Mouse (Mus musculus) intestine, embryonic 15.5 days (tissue): ENCODE data around the gene Mrpl55. TPM values are rescaled to one million over a fixed set of nuclear protein-coding genes. Genes with fewer than 3 reads are reported as not detected.

Experiments
- ATAC-seq: fragments of 200-750 bp; cut with Nextera tagmentation; 2 replicates; pipeline ENCODE4 v1.8.0; 2017; ENCODE audit warnings: moderate TSS enrichment, moderate library complexity
- H3K27ac ChIP-seq: fragments of 300-500 bp; sonication (generic); 2 replicates; pipeline ENCODE4 v1.5.1; 2015; ENCODE audit warnings: mild to moderate bottlenecking, inconsistent platforms
- H3K27me3 ChIP-seq: fragments of 300-500 bp; sonication (generic); replicated peaks from 2 replicates; pipeline ENCODE4 v1.6.1; 2015; ENCODE audit warnings: inconsistent platforms
- H3K36me3 ChIP-seq: fragments of 300-500 bp; sonication (generic); 2 replicates; pipeline ENCODE4 v1.6.1; 2015; ENCODE audit warnings: inconsistent platforms
- H3K4me1 ChIP-seq: fragments of 300-500 bp; sonication (generic); replicated peaks from 2 replicates; pipeline ENCODE4 v1.6.1; 2015; ENCODE audit warnings: inconsistent platforms
- H3K4me2 ChIP-seq: fragments of 300-500 bp; sonication (generic); replicated peaks from 2 replicates; pipeline ENCODE4 v1.6.1; 2015; ENCODE audit warnings: mild to moderate bottlenecking, inconsistent platforms
- H3K4me3 ChIP-seq: fragments of 300-500 bp; sonication (generic); replicated peaks from 2 replicates; pipeline ENCODE4 v1.5.1; 2015; ENCODE audit warnings: inconsistent platforms
- H3K9ac ChIP-seq: fragments of 300-500 bp; sonication (generic); 2 replicates; pipeline ENCODE4 v1.6.1; 2015; ENCODE audit warnings: inconsistent platforms
- H3K9me3 ChIP-seq: fragments of 300-500 bp; sonication (generic); 2 replicates; pipeline ENCODE4 v1.6.1; 2016; ENCODE audit warnings: inconsistent platforms
- WGBS: fragments of 180-500 bp; shearing (Covaris S2); methylation state at CpG from one replicate; pipeline ENCODE4 v1.1.7; 2015; 5-methylcytosine and 5-hydroxymethylcytosine counted together
- polyA plus RNA-seq: library from polyadenylated mRNA; unstranded; fragments of >200 nt; fragmentation: Nextera tagmentation; extraction: Ambion mirVana; gene quantifications from 2 replicates; pipeline ENCODE4 v1.2.1, GENCODE M21; 2015

Gene Mrpl55
- polyA plus RNA-seq: 101 and 103 TPM in 2 replicates

- peaks cover 18% of the 10 kb centered on the region for H3K36me3 ChIP-seq
- H3K27ac ChIP-seq: peak within 1 kb of the TSS; percentile 74
- H3K4me1 ChIP-seq: peaks cover 12% of the 10 kb centered on the region
- H3K4me3 ChIP-seq: peak within 1 kb of the TSS; percentile 67
- WGBS: under 1% methylated on average over 63 of the region's 63 CpGs
- H3K4me2 ChIP-seq: peak within 1 kb of the TSS; percentile 84
- peak within 1 kb of the TSS; percentile 61 for H3K9ac ChIP-seq
- no peaks in the 10 kb centered on the region for H3K27me3 ChIP-seq
- peak; percentile 95 for ATAC-seq
- no peaks in the 10 kb centered on the region for H3K9me3 ChIP-seq
Measured at GRCm38 (mm10) chr11:59202081-59202995, at the start of gene Mrpl55. Mrpl55 (plus strand) TSS chr11:59202486.

DNA sequence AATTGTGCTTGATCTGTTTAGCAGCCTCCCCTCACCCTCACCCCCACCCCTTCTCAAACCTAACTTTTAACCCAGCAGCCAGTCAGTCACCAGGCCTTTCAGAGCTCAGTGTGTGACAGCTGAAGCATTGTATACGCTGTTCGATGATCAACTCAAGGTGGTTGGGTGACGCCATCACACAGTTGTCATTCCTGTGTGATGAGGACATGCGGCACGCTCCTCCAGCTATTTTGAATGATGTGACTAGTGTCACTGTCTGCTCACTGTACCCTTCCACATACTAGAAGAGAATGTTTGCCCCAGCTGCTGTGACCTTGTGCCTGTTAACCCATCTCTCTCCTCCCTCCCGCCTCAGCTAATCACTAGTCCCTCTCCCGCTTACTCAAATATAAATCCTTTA, 48.1 kb upstream of the Mrpl55 start:
- no peaks in the 10 kb centered on the region for H3K27me3 ChIP-seq
- no peak overlapping the region for H3K4me2 ChIP-seq
- no peak overlapping the region for H3K4me3 ChIP-seq
- H3K9me3 ChIP-seq: no peaks in the 10 kb centered on the region
- no peak overlapping the region for H3K9ac ChIP-seq
- no peaks in the 10 kb centered on the region for H3K4me1 ChIP-seq
- no peak for ATAC-seq
- WGBS: 80% methylated on average over 7 of the region's 7 CpGs
- H3K27ac ChIP-seq: no peak overlapping the region
- no peaks in the 10 kb centered on the region; the same call in 1 of the 2 replicates for H3K36me3 ChIP-seq

DNA sequence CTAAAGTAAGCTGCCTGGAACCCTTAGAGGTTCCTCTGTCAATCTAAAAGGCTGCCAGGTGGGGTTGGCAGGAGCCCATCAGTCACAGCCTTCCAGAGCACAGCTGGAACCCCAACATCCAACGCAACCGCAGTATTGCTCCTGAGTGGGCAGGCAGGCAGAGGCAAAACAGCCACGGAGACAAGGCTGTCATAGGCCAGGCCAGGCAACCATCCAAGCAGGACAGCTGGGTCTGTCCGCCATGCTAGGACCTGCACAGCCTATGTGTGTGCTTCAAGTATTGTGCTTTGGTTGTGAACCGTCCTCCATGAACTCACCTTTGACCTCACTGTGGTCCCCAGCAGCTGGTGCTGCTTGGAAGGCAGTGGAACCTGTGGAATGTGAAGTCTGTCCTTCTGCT, 46.4 kb upstream of the Mrpl55 start:
- no peak overlapping the region for H3K27ac ChIP-seq
- no peaks in the 10 kb centered on the region for H3K27me3 ChIP-seq
- H3K4me1 ChIP-seq: no peaks in the 10 kb centered on the region
- H3K4me3 ChIP-seq: no peak overlapping the region
- H3K36me3 ChIP-seq: no peaks in the 10 kb centered on the region; the same call in 1 of the 2 replicates
- no peak for ATAC-seq
- 89% methylated on average over 5 of the region's 5 CpGs for WGBS
- H3K9me3 ChIP-seq: no peaks in the 10 kb centered on the region
- no peak overlapping the region for H3K9ac ChIP-seq
- no peak overlapping the region for H3K4me2 ChIP-seq

GRCm38 (mm10) chr11:59159099-59159498, 43.2 kb upstream of the Mrpl55 start:
- Histone ChIP-seq H3K27me3 (no peaks in the 10 kb centered on the region), H3K27ac (no peak overlapping the region), H3K4me2 (no peak overlapping the region), H3K9ac (no peak overlapping the region), H3K9me3 (no peaks in the 10 kb centered on the region), H3K4me1 (peaks cover 8% of the 10 kb centered on the region; the same call in 1 of the 2 replicates), H3K36me3 (no peaks in the 10 kb centered on the region; the same call in 1 of the 2 replicates), H3K4me3 (no peak overlapping the region)
- ATAC-seq: no peak
- 91% methylated on average over 13 of the region's 13 CpGs for WGBS

DNA sequence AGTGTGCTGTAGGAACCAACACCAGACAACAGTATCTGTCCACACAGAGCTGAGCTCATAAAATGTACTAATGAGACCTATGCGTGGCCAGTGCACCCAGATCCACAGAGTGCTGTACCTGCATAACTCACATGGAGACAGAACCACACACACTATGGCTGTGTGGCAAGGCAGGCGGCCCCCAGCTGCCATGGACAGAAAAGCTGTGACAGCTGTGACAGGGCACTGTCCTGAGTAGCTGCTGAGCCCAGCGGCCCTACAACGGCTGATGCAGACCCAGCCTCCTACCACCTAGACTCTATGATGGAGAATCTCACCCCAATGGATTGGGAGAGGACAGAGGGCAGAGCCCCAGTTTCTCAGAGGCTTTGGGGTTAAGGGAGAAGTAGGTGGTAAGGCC, 42.7 kb upstream of the Mrpl55 start:
- Histone ChIP-seq H3K9ac (no peak overlapping the region), H3K27ac (no peak overlapping the region), H3K4me2 (no peak overlapping the region), H3K27me3 (no peaks in the 10 kb centered on the region), H3K36me3 (no peaks in the 10 kb centered on the region; the same call in 1 of the 2 replicates), H3K4me1 (peaks cover 12% of the 10 kb centered on the region; the same call in 1 of the 2 replicates), H3K4me3 (no peak overlapping the region), H3K9me3 (no peaks in the 10 kb centered on the region)
- ATAC-seq: no peak
- 89% methylated on average over 4 of the region's 4 CpGs for WGBS

DNA sequence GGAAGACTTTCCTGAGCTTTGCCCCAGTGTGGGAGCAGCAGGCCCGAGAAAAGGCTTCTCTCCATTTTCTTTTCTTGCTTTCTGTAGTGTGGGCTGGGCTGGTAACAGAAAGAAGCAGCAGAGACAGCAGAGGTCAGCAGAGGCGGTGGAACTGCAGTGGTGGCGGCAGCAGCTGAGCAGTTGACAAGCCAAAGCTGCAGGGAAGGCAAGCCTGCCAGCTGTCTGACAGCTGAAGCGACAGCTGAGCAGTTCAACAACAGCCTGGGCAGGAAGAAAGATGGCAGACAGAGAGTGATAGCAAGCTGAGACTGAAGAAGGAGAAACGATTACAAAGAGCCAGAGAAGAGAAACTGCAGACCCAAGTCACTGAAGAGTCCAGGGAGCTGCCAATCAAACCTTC, 40.9 kb upstream of the Mrpl55 start:
- Histone ChIP-seq H3K36me3 (no peaks in the 10 kb centered on the region; the same call in 1 of the 2 replicates), H3K27me3 (no peaks in the 10 kb centered on the region), H3K9ac (no peak overlapping the region), H3K4me3 (no peak overlapping the region), H3K4me1 (peaks cover 12% of the 10 kb centered on the region; the same call in 1 of the 2 replicates), H3K4me2 (no peak overlapping the region), H3K27ac (no peak overlapping the region), H3K9me3 (no peaks in the 10 kb centered on the region)
- WGBS: 67% methylated on average over 5 of the region's 5 CpGs
- ATAC-seq: no peak

DNA sequence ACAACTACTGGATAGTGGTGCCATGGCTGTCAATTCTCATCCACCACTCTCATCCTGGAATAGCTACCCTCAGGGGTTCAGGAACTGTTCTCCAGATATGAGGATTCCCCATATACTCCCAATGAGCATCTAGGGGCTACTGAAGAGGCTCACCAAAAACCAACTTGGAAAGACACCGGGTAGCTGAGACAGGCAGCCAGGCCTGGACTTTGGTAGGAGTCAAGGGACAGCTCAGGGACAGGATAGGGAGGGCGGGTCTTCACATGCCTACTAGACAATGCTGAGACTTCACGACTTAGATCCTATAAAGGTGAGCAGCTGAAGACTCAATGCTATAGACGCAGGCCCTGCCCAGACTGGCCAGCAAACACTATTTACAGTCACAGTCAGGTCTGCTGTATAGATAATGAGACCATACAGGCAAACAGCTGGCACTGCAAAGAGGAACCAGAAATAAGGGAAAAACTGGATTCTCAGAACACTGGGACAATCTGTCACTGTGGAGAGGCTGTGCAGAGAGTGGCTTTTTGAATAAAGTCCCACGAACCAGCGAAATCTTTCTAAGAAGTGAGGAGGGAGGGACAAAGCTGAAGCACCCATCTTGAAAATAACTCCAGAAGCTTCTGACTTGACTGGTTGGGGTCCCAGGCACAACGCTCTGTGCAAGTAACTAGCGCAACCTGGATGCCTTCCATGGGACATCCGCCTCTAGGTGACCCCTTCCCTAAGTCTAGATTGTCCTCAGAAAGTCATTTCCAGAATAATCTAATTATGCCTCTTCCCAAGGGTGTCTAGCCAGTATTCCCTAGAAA, 39.6 kb upstream of the Mrpl55 start:
- Histone ChIP-seq H3K36me3 (no peaks in the 10 kb centered on the region), H3K27ac (peak overlapping the region; percentile 66), H3K27me3 (no peaks in the 10 kb centered on the region), H3K4me1 (peaks cover 12% of the 10 kb centered on the region; the same call in 1 of the 2 replicates), H3K4me3 (peak overlapping the region; percentile 73), H3K9me3 (no peaks in the 10 kb centered on the region), H3K4me2 (peak overlapping the region; percentile 70), H3K9ac (peak overlapping the region; percentile 14)
- WGBS: 53% methylated on average over 9 of the region's 9 CpGs
- no peak; the same call in 1 of the 2 replicates for ATAC-seq

DNA sequence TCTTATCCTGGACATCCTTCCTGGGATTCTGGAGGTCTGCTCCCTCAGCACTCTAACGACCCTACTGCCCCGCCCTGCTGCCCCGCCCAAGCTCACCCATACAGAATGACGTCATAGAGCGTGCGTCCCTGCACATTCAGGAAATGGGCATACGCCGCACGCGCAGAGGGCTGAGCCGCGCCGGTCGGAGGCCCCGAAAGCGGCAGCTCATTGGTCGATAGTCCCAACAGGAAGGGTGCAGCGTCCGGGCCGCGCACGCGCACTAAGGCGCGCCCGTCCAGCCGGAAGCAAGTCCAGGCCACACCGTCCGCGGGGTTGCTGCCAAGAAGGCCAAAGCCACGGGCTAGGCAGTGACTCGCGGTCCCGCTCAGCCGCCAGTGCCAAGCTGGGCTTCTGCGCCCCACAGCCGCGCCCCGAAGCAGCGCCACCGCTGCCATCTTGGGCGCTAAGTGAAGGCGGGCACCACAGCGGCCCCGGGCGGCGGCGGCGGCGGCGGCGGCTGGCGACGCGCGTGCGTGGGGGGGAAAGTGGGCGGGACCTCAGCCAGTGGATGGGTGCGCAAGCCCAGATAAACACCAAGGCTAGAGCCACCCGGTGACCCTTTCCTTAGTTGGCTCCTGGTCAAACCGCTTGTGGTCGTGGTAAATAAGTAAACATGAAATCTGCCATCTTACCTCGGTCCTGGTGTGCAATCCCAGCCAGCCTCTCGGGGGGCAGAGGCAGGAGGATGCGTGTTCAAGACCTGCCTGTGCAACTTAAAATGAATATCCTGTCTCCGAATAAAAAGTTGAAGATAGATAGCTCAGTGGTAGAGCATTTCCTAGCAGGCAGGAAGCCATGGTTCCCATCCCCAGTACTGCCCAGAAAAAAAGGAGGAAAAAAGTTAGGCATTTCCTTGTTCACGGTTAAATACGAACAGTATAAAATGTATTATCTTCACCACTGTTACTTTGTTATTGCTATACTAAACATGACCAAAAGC, 38.7 kb upstream of the Mrpl55 start, which contains the start of gene Iba57:
Iba57 (minus strand) TSS at position 485 of the 982 bp plus-strand sequence.
- no peaks in the 10 kb centered on the region for H3K36me3 ChIP-seq
- H3K4me2 ChIP-seq: peak within 1 kb of the TSS; percentile 70
- peak; percentile 99 for ATAC-seq
- WGBS: 2% methylated on average over 68 of the region's 68 CpGs
- peak within 1 kb of the TSS; percentile 73 for H3K4me3 ChIP-seq
- peak within 1 kb of the TSS; percentile 97 for H3K9ac ChIP-seq
- no peaks in the 10 kb centered on the region for H3K27me3 ChIP-seq
- H3K27ac ChIP-seq: peak within 1 kb of the TSS; percentile 99
- peaks cover 12% of the 10 kb centered on the region; the same call in 1 of the 2 replicates for H3K4me1 ChIP-seq
- H3K9me3 ChIP-seq: no peaks in the 10 kb centered on the region

GRCm38 (mm10) chr11:59164384-59164783, 37.9 kb upstream of the Mrpl55 start:
- H3K27me3 ChIP-seq: no peaks in the 10 kb centered on the region
- H3K27ac ChIP-seq: no peak overlapping the region
- no peaks in the 10 kb centered on the region for H3K9me3 ChIP-seq
- no peak for ATAC-seq
- peak overlapping the region; percentile 70 for H3K4me2 ChIP-seq
- 77% methylated on average over 9 of the region's 9 CpGs for WGBS
- H3K9ac ChIP-seq: no peak overlapping the region
- no peaks in the 10 kb centered on the region for H3K36me3 ChIP-seq
- H3K4me1 ChIP-seq: peaks cover 12% of the 10 kb centered on the region; the same call in 1 of the 2 replicates
- no peak overlapping the region for H3K4me3 ChIP-seq

DNA sequence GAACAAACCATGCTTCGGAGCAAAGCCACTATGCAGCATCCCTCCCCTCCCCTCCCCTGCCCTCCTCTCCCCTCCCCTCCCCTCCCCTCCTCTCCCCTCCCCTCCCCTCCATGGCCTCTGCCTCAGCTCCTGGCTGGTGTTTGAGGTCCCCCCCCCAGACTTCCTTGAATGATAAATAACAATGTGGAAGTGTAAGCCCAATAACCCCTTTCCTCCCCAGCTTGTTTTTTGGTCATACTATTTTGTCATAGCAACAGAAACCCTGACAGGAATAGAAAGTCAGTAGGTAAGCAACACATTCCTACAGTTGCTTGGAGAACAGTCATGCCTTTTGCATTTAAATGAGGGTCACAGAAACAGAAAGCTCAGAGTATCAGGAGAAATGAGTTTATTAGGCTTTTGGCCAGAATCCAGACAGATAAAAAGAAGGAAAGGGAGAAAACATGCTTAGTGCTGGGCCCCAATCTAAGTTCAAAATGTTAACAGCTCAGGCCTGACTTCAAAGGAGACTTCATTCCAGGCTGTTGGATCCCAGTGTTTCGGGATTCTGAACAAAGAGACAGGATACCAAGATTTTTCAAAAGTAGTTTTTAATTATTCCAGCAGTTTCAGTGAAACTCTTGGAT, 36.6 kb upstream of the Mrpl55 start:
- Histone ChIP-seq H3K4me2 (no peak overlapping the region), H3K27me3 (no peaks in the 10 kb centered on the region), H3K36me3 (no peaks in the 10 kb centered on the region), H3K4me1 (peaks cover 12% of the 10 kb centered on the region; the same call in 1 of the 2 replicates), H3K9me3 (no peaks in the 10 kb centered on the region), H3K27ac (no peak overlapping the region), H3K4me3 (no peak overlapping the region), H3K9ac (no peak overlapping the region)
- 66% methylated on average over 2 of the region's 2 CpGs for WGBS
- ATAC-seq: no peak

- Histone ChIP-seq H3K27me3 (peaks cover 6% of the 10 kb centered on the region), H3K27ac (no peak overlapping the region), H3K4me3 (no peak overlapping the region), H3K36me3 (no peaks in the 10 kb centered on the region), H3K9ac (no peak overlapping the region), H3K9me3 (no peaks in the 10 kb centered on the region), H3K4me2 (no peak overlapping the region), H3K4me1 (no peaks in the 10 kb centered on the region)
- ATAC-seq: no peak
- WGBS: 53% methylated on average over 3 of the region's 3 CpGs
Measured at GRCm38 (mm10) chr11:59169807-59170206, 32.5 kb upstream of the Mrpl55 start.
